Comparison of ENCODE assay signal across 24 mouse cellular contexts in the genomic region with DNA sequence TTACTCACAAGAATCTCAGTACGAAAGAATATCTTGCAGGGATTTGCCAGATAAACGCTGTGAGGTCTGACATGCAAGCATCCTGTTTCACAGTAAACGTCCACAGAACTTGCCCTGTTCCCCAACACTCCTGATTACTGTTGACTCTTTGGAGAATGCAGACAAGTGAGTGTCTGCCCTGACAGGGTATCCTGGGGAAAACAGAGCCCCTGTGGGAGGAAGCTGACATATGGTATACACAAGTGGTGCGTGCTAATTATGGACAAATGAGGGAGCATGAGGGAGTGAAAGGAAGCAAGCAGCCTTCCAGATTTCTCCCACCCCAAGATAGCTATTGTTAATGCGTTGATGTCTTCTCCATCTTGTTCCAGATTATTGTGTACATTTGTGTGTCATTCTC.
DNase-seq lines count a peak whose midpoint lies in the region; ATAC-seq lines count a peak whose summit lies in the region.
"Had no signal": no experiment of that assay in that cellular context is flagged by ENCODE, and none has a peak within 500 bp of the region (broad histone marks: within the 10 kb centered on the region; RNA-seq: fewer than 3 reads in every experiment).

No protein-coding gene starts in this region.

- DNase-seq in frontal cortex, postnatal 36 days (ENCODE audit: low spot score in 2 of 2), result peak; percentile 61 to 80
- no peak for DNase-seq in frontal cortex, postnatal 14 days (ENCODE audit: low spot score in 2 of 2)
- DNase-seq in limb, embryonic 10.5 days (ENCODE audit: low spot score), result no peak
- peak; percentile 58 to 59 for DNase-seq in left cerebral cortex, postnatal 36 days (ENCODE audit: low spot score in 2 of 2)
- no peak for DNase-seq in lung, postnatal 36 days
- no peak for DNase-seq in testis, postnatal 10 days (ENCODE audit: low spot score)
- DNase-seq: adrenal gland, postnatal 14 days; cerebellum, adult 8-10 months; gastrocnemius, adult 2 months; heart, adult 18-20 months; kidney, postnatal 4 days; retina, postnatal 1 day; thymus, postnatal 25 days had no signal

- H3K9me3 ChIP-seq in limb, embryonic 12.5 days, result no peaks in the 10 kb centered on the region
- no peaks in the 10 kb centered on the region for H3K9me3 ChIP-seq in limb, embryonic 10.5 days (replicated peaks)
- H3K9me3 ChIP-seq in embryonic facial prominence, embryonic 13.5 days, result no peaks in the 10 kb centered on the region
- H3K9me3 ChIP-seq: forebrain, embryonic 10.5 days; hindbrain, embryonic 12.5 days; liver, embryonic 12.5 days; lung, embryonic 15.5 days; midbrain, embryonic 13.5 days; neural tube, embryonic 15.5 days had no signal

- no peak overlapping the region for H3K9ac ChIP-seq in limb, embryonic 12.5 days (replicated peaks)
- H3K9ac ChIP-seq in embryonic facial prominence, embryonic 13.5 days, result no peak overlapping the region
- H3K9ac ChIP-seq: hindbrain, embryonic 12.5 days; liver, embryonic 12.5 days; lung, embryonic 15.5 days; midbrain, embryonic 13.5 days; neural tube, embryonic 15.5 days had no signal

- no peak for ATAC-seq in limb, embryonic 12.5 days (ENCODE audit: insufficient number of reproducible peaks, insufficient read depth, low FRiP score, low TSS enrichment, low read depth)
- no peak for ATAC-seq in embryonic facial prominence, embryonic 13.5 days (ENCODE audit: insufficient number of reproducible peaks, insufficient read depth, low FRiP score, low TSS enrichment, low read depth)
- ATAC-seq: activated CD4-positive, CD25-positive, alpha-beta regulatory T cell, adult 4 months; liver, embryonic 12.5 days; midbrain, embryonic 13.5 days; Patski had no signal

- H3K36me3 ChIP-seq in limb, embryonic 12.5 days, result no peaks in the 10 kb centered on the region
- no peaks in the 10 kb centered on the region for H3K36me3 ChIP-seq in limb, embryonic 10.5 days
- H3K36me3 ChIP-seq in embryonic facial prominence, embryonic 13.5 days, result no peaks in the 10 kb centered on the region
- H3K36me3 ChIP-seq: forebrain, embryonic 10.5 days; hindbrain, embryonic 12.5 days; liver, embryonic 12.5 days; lung, embryonic 15.5 days; midbrain, embryonic 13.5 days; neural tube, embryonic 15.5 days had no signal

- intact Hi-C loops in left cerebral cortex, postnatal 36 days (cut with DNase I), result no loop called here

- no peak overlapping the region for H3K4me3 ChIP-seq in limb, embryonic 12.5 days (replicated peaks)
- H3K4me3 ChIP-seq in limb, embryonic 10.5 days, result no peak overlapping the region
- H3K4me3 ChIP-seq in embryonic facial prominence, embryonic 13.5 days, result no peak overlapping the region
- H3K4me3 ChIP-seq: forebrain, embryonic 10.5 days; gastrocnemius, adult 2 months; hindbrain, embryonic 12.5 days; liver, embryonic 12.5 days; lung, embryonic 15.5 days; midbrain, embryonic 13.5 days; myocyte; neural tube, embryonic 15.5 days had no signal

- peaks cover 9% of the 10 kb centered on the region for H3K4me1 ChIP-seq in limb, embryonic 12.5 days (replicated peaks)
- H3K4me1 ChIP-seq in limb, embryonic 10.5 days, result peaks cover 3% of the 10 kb centered on the region
- peaks cover 19% of the 10 kb centered on the region for H3K4me1 ChIP-seq in embryonic facial prominence, embryonic 13.5 days
- H3K4me1 ChIP-seq: liver, embryonic 12.5 days; lung, embryonic 15.5 days; midbrain, embryonic 13.5 days; neural tube, embryonic 15.5 days had no signal

- 0 out of 2 replicates have a peak overlapping the region, but pooled peaks have one; percentile 35 for H3K27ac ChIP-seq in limb, embryonic 12.5 days
- H3K27ac ChIP-seq in limb, embryonic 10.5 days, result no peak overlapping the region
- H3K27ac ChIP-seq in embryonic facial prominence, embryonic 13.5 days, result peak overlapping the region; percentile 73
- H3K27ac ChIP-seq: forebrain, embryonic 10.5 days; gastrocnemius, adult 2 months; hindbrain, embryonic 12.5 days; liver, embryonic 12.5 days; lung, embryonic 15.5 days; midbrain, embryonic 13.5 days; neural tube, embryonic 15.5 days had no signal

- 45% methylated on average over 5 of the region's 5 CpGs for WGBS in limb, embryonic 12.5 days
- 55% methylated on average over 5 of the region's 5 CpGs for WGBS in limb, embryonic 10.5 days
- 24% methylated on average over 5 of the region's 5 CpGs for WGBS in embryonic facial prominence, embryonic 13.5 days

- H3K4me2 ChIP-seq in limb, embryonic 12.5 days, result no peak overlapping the region
- peak overlapping the region; percentile 18; the same call in 1 of the 2 replicates for H3K4me2 ChIP-seq in embryonic facial prominence, embryonic 13.5 days
- H3K4me2 ChIP-seq: hindbrain, embryonic 12.5 days; liver, embryonic 12.5 days; lung, embryonic 15.5 days; midbrain, embryonic 13.5 days; neural tube, embryonic 15.5 days had no signal

- H3K27me3 ChIP-seq in limb, embryonic 12.5 days, result no peaks in the 10 kb centered on the region
- no peaks in the 10 kb centered on the region for H3K27me3 ChIP-seq in limb, embryonic 10.5 days (ENCODE audit: low read depth, poor library complexity, severe bottlenecking)
- no peaks in the 10 kb centered on the region for H3K27me3 ChIP-seq in embryonic facial prominence, embryonic 13.5 days
- H3K27me3 ChIP-seq: hindbrain, embryonic 12.5 days; liver, embryonic 12.5 days; lung, embryonic 15.5 days; midbrain, embryonic 13.5 days; neural tube, embryonic 15.5 days had no signal

Comparison
In these comparisons a context has a peak if more than half of its experiments do, and no peak if none do; other contexts are left out.
1. DNase-seq: peak in frontal cortex, postnatal 36 days (2 of 2) and left cerebral cortex, postnatal 36 days (2 of 2); none in frontal cortex, postnatal 14 days (0 of 2), limb, embryonic 10.5 days (single experiment), lung, postnatal 36 days (single experiment) and testis, postnatal 10 days (single experiment).